Mouse (Mus musculus) left cerebral cortex, adult 11 months (tissue): Measurements from ENCODE around the gene Icmt.

Experiments
- DNase-seq: peaks from one replicate; pipeline ENCODE4 v3.0.0; 2022; ENCODE audit warnings: low spot score

Icmt gene

GRCm38 (mm10) chr4:152274681-152275131, 22.3 kb upstream of the Icmt start:
- no peak for DNase-seq

- DNase-seq: no peak
Observed at GRCm38 (mm10) chr4:152276389-152277347, 20.4 kb upstream of the Icmt start.

- no peak for DNase-seq
Observed at GRCm38 (mm10) chr4:152277916-152278315, 19.1 kb upstream of the Icmt start.

- DNase-seq: no peak
Observed at GRCm38 (mm10) chr4:152278986-152279385, 18.0 kb upstream of the Icmt start.

GRCm38 (mm10) chr4:152281601-152282000, 15.4 kb upstream of the Icmt start:
- no peak for DNase-seq

GRCm38 (mm10) chr4:152282721-152283120, 14.3 kb upstream of the Icmt start:
- no peak for DNase-seq

- DNase-seq: peak; percentile 78
Observed at GRCm38 (mm10) chr4:152283186-152283950, 13.7 kb upstream of the Icmt start.

GRCm38 (mm10) chr4:152285505-152285904, 11.5 kb upstream of the Icmt start:
- no peak for DNase-seq

- DNase-seq: no peak
Observed at GRCm38 (mm10) chr4:152286183-152286582, 10.8 kb upstream of the Icmt start.

- no peak for DNase-seq
Observed at GRCm38 (mm10) chr4:152286887-152287286, 10.1 kb upstream of the Icmt start.

- DNase-seq: no peak
Observed at GRCm38 (mm10) chr4:152287317-152288120, 9.5 kb upstream of the Icmt start.

GRCm38 (mm10) chr4:152288398-152288945, 8.6 kb upstream of the Icmt start:
- no peak for DNase-seq

GRCm38 (mm10) chr4:152290385-152290784, 6.6 kb upstream of the Icmt start:
- no peak for DNase-seq

- no peak for DNase-seq
Observed at GRCm38 (mm10) chr4:152290991-152291390, 6.0 kb upstream of the Icmt start.

GRCm38 (mm10) chr4:152291562-152291961, 5.5 kb upstream of the Icmt start, which contains the start of gene Hes3:
Gene Hes3, minus strand, starts transcription at chr4:152291662.
- no peak for DNase-seq

- DNase-seq: no peak
Observed at GRCm38 (mm10) chr4:152292102-152292765, 4.8 kb upstream of the Icmt start.

GRCm38 (mm10) chr4:152294188-152294929, 2.7 kb upstream of the Icmt start:
- no peak for DNase-seq

GRCm38 (mm10) chr4:152295916-152296315, 1.1 kb upstream of the Icmt start:
- no peak for DNase-seq

GRCm38 (mm10) chr4:152296371-152296770, 656 bp upstream of the Icmt start:
- DNase-seq: no peak

GRCm38 (mm10) chr4:152298836-152299235, 1.8 kb downstream of the Icmt start:
- no peak for DNase-seq
